Mouse (Mus musculus) cerebellum, postnatal 25 days (tissue): ENCODE measurements around the gene Olfr250.
"Not testable (repeated sequence)": the region's sequence is repeated elsewhere in the genome, so short reads cannot be mapped to it uniquely, and the experiment has no call there.

Source experiments
- DNase-seq, 2 experiments: peaks; one replicate each; pipeline ENCODE4 v3.0.0; 2021; ENCODE audit warnings: mixed read lengths in 2 of 2

Olfr250 gene

DNA sequence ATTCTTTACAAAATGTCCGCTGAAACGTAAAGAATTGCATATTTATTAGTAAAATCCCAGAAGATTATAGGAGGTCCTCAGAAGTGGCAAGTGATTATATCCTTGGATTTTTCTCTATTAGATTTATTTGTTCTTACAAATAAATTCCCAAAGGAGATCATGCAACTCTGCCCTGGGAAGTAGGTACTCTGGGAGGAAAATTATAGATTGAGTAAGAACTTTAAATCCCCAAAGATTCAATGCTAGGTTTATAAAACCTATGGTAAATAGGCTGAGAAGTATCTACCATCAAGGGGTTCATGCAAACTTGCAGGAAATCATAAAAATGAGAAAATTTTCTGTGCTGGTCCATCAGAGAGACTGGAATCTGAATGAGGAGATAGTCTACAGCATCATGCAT is at the start of gene Olfr250:
Olfr250 (plus strand) TSS at position 301 of the 400 bp plus-strand sequence.
- no peak for DNase-seq

DNA sequence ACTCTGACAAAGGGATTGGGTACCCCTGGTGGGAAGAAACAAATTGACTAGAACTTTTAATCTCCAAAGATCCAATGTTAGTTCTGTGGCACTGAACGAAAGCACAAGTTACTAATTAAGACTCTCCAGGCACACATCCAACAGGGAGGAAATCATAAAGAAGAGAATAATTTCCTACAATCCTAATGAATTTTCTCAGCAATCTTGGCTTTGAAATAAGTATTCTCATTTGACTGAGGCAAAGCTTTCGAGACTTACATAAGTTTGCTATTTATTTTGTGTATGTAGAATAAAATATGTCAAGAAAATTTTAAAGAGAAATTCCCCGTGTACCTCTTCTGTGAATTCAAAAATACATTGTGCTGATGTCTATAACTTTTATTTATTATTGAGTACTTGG is 37.9 kb upstream of the Olfr250 start, which contains the start of gene Olfr25:
Olfr25 (plus strand) TSS at position 301 of the 400 bp plus-strand sequence.
- no peak for DNase-seq

DNA sequence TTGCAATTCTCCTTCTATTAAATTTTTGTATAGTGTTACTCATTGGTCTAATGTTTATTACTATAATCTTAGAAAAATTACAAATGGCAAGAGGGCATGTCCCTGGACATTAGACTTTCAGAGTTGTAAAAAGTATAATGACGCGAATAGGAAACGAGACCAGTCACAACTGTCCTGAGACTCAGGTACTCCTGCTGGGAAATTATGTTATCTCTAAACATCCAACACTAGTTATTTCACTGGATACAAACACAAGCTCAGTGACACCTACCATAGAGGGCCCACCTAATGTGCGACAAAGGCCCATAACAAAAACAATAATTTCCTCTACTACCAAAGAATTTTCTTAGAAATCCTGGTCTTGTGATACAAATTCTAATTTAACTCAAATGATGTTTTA is 18.6 kb upstream of the Olfr250 start, which contains the start of gene Olfr898:
Olfr898 (plus strand) TSS at position 301 of the 400 bp plus-strand sequence.
- DNase-seq: no peak

DNA sequence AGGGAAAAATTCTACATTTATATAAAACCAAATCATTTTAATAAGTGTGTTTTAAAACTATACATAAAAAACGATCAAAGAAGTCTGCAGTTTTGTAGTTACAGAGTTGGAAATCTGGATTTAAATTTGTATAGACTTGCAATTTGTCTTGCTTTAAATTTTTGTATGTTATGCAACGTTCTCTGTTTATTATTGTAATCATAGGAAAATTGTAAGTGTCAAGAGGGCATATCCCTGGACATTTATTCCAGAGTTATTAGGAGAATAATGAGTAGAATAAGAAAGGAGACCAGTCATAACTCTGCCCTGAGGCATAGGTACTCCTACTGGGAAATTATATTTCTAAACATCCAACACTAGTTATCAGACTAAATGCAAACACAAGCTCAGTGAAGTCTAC is 10.1 kb downstream of the Olfr250 start, which contains the start of gene Olfr251:
Olfr251 (plus strand) TSS at position 301 of the 400 bp plus-strand sequence.
- no peak for DNase-seq

DNA sequence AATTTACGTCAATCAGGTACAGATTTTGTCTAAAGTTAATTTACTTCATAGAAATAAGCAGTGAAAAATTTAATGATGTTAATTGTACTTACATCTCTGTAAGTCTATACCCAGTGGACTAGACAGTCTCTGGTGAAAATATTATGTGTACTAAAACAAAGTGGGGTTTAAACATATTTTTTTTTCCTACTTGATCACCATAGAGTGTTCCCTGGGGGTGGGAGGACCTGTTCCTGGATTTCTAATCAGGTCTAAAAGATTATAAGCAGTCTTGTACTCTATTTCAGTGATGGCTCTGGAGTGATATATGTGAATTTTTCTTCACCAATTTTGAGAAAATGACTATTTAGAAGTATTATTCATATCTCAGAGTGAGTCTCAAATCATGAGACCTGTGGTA is 34.7 kb downstream of the Olfr250 start, which contains the start of gene Olfr147:
Olfr147 (plus strand) TSS at position 301 of the 400 bp plus-strand sequence.
- DNase-seq: no peak

DNA sequence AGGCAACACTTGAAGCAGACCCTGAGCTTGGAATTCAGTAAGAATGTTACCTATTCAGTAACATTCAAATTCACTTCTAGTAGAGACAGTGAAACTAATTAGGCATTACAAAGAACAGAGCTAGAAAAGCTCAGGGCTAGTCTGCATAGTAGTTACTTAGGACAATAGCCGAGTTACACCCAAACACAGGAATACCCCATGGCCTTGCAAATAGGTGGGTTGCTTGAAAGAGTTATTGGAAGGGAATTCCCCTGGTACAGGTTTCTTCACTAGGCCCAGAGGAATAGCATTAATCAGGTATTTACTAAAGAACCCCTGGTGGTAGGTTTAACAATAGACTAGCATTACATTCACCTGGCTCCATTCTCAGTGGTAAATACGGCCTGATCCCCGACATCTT is 40.8 kb downstream of the Olfr250 start:
- DNase-seq: not testable (repeated sequence)

DNA sequence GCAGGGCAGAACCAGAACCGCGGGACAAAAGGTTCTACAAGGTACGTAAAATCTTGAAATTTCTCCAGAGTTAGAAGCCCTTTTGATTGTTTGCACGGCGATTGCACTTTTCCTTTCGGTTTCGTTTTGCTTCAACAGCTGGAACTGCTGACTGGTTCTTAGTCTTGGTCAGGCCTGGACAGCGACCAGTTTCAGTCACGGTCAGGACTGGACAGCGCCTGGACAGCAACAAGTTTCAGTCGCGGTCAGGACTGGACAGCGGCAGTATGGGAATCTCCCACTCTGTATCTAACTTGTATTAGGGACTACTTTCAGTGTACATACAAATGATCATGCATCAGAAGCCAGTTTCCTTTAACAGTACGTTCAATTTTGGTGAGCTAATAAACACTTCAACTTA is 46.8 kb downstream of the Olfr250 start:
- not testable (repeated sequence) for DNase-seq
